Mouse (Mus musculus): ENCODE results near the gene Ube2b. TPM values are rescaled to one million over a fixed set of nuclear protein-coding genes. Genes with fewer than 3 reads are reported as not detected.

Ube2b gene
- polyA plus RNA-seq, 1 experiment from 2014 or later, result 235 TPM

- H3K4me3 ChIP-seq, result peak within 1 kb of the TSS; percentile 78
- H3K36me3 ChIP-seq, result no peaks in the 10 kb centered on the region
- H3K27me3 ChIP-seq, result no peaks in the 10 kb centered on the region
- H3K27ac ChIP-seq, result peak within 1 kb of the TSS; percentile 93
- H3K9ac ChIP-seq, result peak within 1 kb of the TSS; percentile 82
- peak; percentile 85 for ATAC-seq (ENCODE audit: insufficient number of reproducible peaks, insufficient read depth, low FRiP score, low TSS enrichment)
- peak within 1 kb of the TSS; percentile 61 for H3K4me2 ChIP-seq (replicated peaks)
- WGBS, result under 1% methylated on average over 49 of the region's 51 CpGs
- H3K9me3 ChIP-seq, result no peaks in the 10 kb centered on the region
- peaks cover 12% of the 10 kb centered on the region; the same call in 1 of the 2 replicates for H3K4me1 ChIP-seq
Observed at GRCm38 (mm10) chr11:52003772-52004528, 3.4 kb upstream of the Ube2b start, which contains the start of gene Cdkl3. Gene Cdkl3 (plus strand): TSS chr11:52004221.

GRCm38 (mm10) chr11:52003505-52003771, 2.9 kb upstream of the Ube2b start:
- H3K4me1 ChIP-seq, result peaks cover 16% of the 10 kb centered on the region; the same call in 1 of the 2 replicates
- 20% methylated on average over 4 of the region's 4 CpGs for WGBS

GRCm38 (mm10) chr11:52002842-52003504, 2.4 kb upstream of the Ube2b start:
- WGBS, result 80% methylated on average over 13 of the region's 13 CpGs

More at GRCm38 (mm10) chr11:52003505-52003771, 2.9 kb upstream of the Ube2b start:
- peak overlapping the region; percentile 93 for H3K27ac ChIP-seq
- H3K27me3 ChIP-seq, result no peaks in the 10 kb centered on the region
- H3K9ac ChIP-seq, result peak overlapping the region; percentile 82; the same call in 1 of the 2 replicates
- no peak for ATAC-seq (ENCODE audit: insufficient number of reproducible peaks, insufficient read depth, low FRiP score, low TSS enrichment)
- peak overlapping the region; percentile 78 for H3K4me3 ChIP-seq
- H3K4me2 ChIP-seq (replicated peaks), result peak overlapping the region; percentile 61
- H3K36me3 ChIP-seq, result no peaks in the 10 kb centered on the region
- H3K9me3 ChIP-seq, result no peaks in the 10 kb centered on the region

DNA sequence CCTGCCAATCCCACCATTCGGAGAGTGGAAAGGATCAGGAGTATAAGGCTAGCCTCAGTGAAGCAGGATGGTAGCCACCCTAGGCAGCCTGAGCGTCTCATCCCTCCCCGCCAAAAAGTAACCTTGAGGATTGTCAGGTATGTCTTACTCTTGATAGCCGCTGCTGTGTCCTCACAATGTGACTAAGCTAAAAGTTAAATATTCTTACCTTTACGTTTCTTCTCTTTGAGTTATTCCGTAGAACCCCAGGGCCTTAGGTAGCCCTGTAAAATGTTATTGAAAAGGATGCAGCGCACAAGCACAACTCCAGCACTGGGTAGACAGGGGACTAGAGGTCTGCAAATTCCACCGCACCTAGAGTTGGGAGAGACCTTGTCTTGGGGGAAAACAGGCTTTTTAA, 1.3 kb upstream of the Ube2b start:
- 93% methylated on average over 8 of the region's 8 CpGs for WGBS
- no peak overlapping the region for H3K4me3 ChIP-seq
- H3K4me2 ChIP-seq (replicated peaks), result no peak overlapping the region
- H3K27me3 ChIP-seq, result no peaks in the 10 kb centered on the region
- no peak overlapping the region for H3K9ac ChIP-seq
- no peaks in the 10 kb centered on the region for H3K9me3 ChIP-seq
- no peak overlapping the region for H3K27ac ChIP-seq
- ATAC-seq (ENCODE audit: insufficient number of reproducible peaks, insufficient read depth, low FRiP score, low TSS enrichment), result no peak
- peaks cover 9% of the 10 kb centered on the region for H3K36me3 ChIP-seq
- peaks cover 29% of the 10 kb centered on the region; the same call in 1 of the 2 replicates for H3K4me1 ChIP-seq

More at GRCm38 (mm10) chr11:52002842-52003504, 2.4 kb upstream of the Ube2b start:
- H3K4me2 ChIP-seq (replicated peaks), result peak overlapping the region; percentile 61
- H3K27me3 ChIP-seq, result no peaks in the 10 kb centered on the region
- no peak for ATAC-seq (ENCODE audit: insufficient number of reproducible peaks, insufficient read depth, low FRiP score, low TSS enrichment)
- H3K36me3 ChIP-seq, result no peaks in the 10 kb centered on the region
- peak overlapping the region; percentile 82; the same call in 1 of the 2 replicates for H3K9ac ChIP-seq
- H3K4me3 ChIP-seq, result peak overlapping the region; percentile 78
- H3K9me3 ChIP-seq, result no peaks in the 10 kb centered on the region
- peak overlapping the region; percentile 93 for H3K27ac ChIP-seq
- peaks cover 21% of the 10 kb centered on the region; the same call in 1 of the 2 replicates for H3K4me1 ChIP-seq

DNA sequence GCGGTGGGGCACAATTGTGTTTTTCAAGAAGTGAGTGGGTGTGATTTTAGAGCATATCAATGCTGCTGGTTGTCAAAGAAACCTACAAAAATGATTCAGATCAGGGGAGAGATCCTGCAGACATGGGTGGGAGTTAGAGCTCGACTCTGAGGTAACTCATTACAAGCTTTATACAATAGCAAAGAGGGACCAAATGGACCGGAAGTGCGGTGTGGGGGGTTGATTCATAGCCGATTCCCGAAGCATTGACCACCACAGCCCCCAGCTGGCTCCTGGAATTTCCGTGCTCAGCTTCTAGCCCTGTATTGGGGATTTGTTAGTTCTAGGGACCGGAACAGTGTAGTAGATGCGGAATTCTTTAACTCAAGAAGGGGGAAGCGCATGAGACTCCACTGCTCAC, 779 bp upstream of the Ube2b start:
- peaks cover 13% of the 10 kb centered on the region for H3K36me3 ChIP-seq
- no peaks in the 10 kb centered on the region for H3K27me3 ChIP-seq
- H3K4me2 ChIP-seq (replicated peaks), result peak overlapping the region; percentile 58
- ATAC-seq (ENCODE audit: insufficient number of reproducible peaks, insufficient read depth, low FRiP score, low TSS enrichment), result no peak
- peaks cover 29% of the 10 kb centered on the region; the same call in 1 of the 2 replicates for H3K4me1 ChIP-seq
- 75% methylated on average over 10 of the region's 10 CpGs for WGBS
- peak overlapping the region; percentile 94 for H3K27ac ChIP-seq
- peak overlapping the region; percentile 99; the same call in 1 of the 2 replicates for H3K4me3 ChIP-seq
- no peak overlapping the region for H3K9ac ChIP-seq
- H3K9me3 ChIP-seq, result no peaks in the 10 kb centered on the region

DNA sequence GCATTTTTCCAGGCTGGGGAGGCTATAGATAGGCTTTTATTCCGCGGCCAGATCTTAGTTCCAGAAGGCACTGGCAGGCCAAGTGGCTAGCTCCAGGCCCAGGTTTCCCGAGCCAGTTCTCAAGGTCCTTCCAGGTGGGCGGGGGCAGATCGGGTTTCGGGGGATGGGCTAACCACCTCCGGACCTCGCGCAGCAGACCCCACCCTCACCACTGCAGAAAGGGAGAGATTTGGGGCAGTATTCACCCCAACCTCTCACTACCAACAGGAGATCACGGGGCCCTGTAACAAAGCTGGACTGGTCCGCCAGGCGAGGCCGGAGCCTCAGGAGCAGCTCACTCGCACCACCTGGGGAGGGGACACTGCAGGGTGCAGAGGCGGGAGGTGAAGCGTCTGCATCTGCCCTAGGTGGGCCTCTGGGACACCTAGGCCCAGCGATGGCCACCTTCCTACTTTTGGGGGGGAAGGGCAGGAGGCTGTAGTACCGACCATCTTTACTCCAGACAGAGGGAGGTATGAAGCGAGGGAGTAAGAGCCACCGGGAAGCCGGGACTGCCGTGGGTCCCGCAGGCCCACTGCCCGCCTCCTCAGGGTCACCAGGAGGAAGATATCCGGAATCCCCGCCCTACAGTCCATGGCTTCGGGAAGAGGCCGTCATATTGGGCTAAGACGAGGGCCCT, 812 bp downstream of the Ube2b start:
- H3K9me3 ChIP-seq, result no peaks in the 10 kb centered on the region
- peaks cover 26% of the 10 kb centered on the region; the same call in 1 of the 2 replicates for H3K4me1 ChIP-seq
- H3K27ac ChIP-seq, result peak overlapping the region; percentile 94
- no peaks in the 10 kb centered on the region for H3K27me3 ChIP-seq
- peak overlapping the region; percentile 58 for H3K4me2 ChIP-seq (replicated peaks)
- peaks cover 28% of the 10 kb centered on the region for H3K36me3 ChIP-seq
- H3K4me3 ChIP-seq, result peak overlapping the region; percentile 99
- peak overlapping the region; percentile 96 for H3K9ac ChIP-seq
- ATAC-seq (ENCODE audit: insufficient number of reproducible peaks, insufficient read depth, low FRiP score, low TSS enrichment), result peak; percentile 50
- 1% methylated on average over 29 of the region's 29 CpGs for WGBS

GRCm38 (mm10) chr11:51971644-51972043, 28.9 kb downstream of the Ube2b start:
- Histone ChIP-seq H3K36me3 (peaks cover 51% of the 10 kb centered on the region), H3K4me2 (replicated peaks) (no peak overlapping the region), H3K4me1 (peaks cover 7% of the 10 kb centered on the region; the same call in 1 of the 2 replicates), H3K4me3 (no peak overlapping the region), H3K9ac (no peak overlapping the region), H3K27me3 (no peaks in the 10 kb centered on the region), H3K9me3 (no peaks in the 10 kb centered on the region), H3K27ac (no peak overlapping the region)
- 93% methylated on average over 6 of the region's 6 CpGs for WGBS
- ATAC-seq (ENCODE audit: insufficient number of reproducible peaks, insufficient read depth, low FRiP score, low TSS enrichment), result no peak

GRCm38 (mm10) chr11:51969511-51969910, 31.1 kb downstream of the Ube2b start:
- no peak overlapping the region for H3K27ac ChIP-seq
- H3K4me2 ChIP-seq (replicated peaks), result no peak overlapping the region
- no peak overlapping the region for H3K4me3 ChIP-seq
- no peak for ATAC-seq (ENCODE audit: insufficient number of reproducible peaks, insufficient read depth, low FRiP score, low TSS enrichment)
- H3K27me3 ChIP-seq, result no peaks in the 10 kb centered on the region
- no peak overlapping the region for H3K9ac ChIP-seq
- no peaks in the 10 kb centered on the region for H3K9me3 ChIP-seq
- WGBS, result 87% methylated on average over 2 of the region's 2 CpGs
- peaks cover 40% of the 10 kb centered on the region for H3K36me3 ChIP-seq
- peaks cover 7% of the 10 kb centered on the region; the same call in 1 of the 2 replicates for H3K4me1 ChIP-seq

DNA sequence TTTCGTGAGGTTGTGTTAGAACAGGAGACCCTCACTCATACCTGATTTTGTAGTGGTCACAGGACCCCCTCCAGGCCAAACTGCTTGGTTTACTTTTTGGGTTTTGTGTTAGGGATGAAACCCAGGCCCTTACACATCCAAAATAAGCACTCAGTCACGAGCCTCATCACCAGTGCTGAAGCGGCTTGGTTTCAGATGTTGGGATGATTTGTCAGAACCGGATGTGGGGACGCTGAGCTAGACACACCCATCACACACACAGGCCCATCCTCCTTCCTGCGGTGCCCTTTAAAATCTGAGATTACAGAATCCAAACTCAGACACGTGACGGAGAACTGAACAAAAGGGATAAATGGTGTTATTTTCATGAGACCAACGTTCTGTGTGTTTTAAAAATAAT, 31.7 kb downstream of the Ube2b start:
- no peak overlapping the region for H3K27ac ChIP-seq
- H3K36me3 ChIP-seq, result peaks cover 37% of the 10 kb centered on the region
- no peak for ATAC-seq (ENCODE audit: insufficient number of reproducible peaks, insufficient read depth, low FRiP score, low TSS enrichment)
- peak overlapping the region; percentile 84; the same call in 1 of the 2 replicates for H3K4me2 ChIP-seq (replicated peaks)
- peaks cover 7% of the 10 kb centered on the region; the same call in 1 of the 2 replicates for H3K4me1 ChIP-seq
- H3K4me3 ChIP-seq, result no peak overlapping the region
- no peaks in the 10 kb centered on the region for H3K27me3 ChIP-seq
- no peaks in the 10 kb centered on the region for H3K9me3 ChIP-seq
- no peak overlapping the region for H3K9ac ChIP-seq
- 94% methylated on average over 9 of the region's 9 CpGs for WGBS

GRCm38 (mm10) chr11:51967443-51968401, 32.8 kb downstream of the Ube2b start, which contains the start of gene Cdkn2aipnl:
Gene Cdkn2aipnl (plus strand): TSS chr11:51967661.
- peak within 1 kb of the TSS; percentile 2; the same call in 1 of the 2 replicates for H3K27ac ChIP-seq

More at GRCm38 (mm10) chr11:51967443-51968401, 32.8 kb downstream of the Ube2b start, which contains the start of gene Cdkn2aipnl:
- Histone ChIP-seq H3K4me1 (peaks cover 7% of the 10 kb centered on the region; the same call in 1 of the 2 replicates), H3K9me3 (no peaks in the 10 kb centered on the region), H3K4me2 (replicated peaks) (peak within 1 kb of the TSS; percentile 84), H3K9ac (peak within 1 kb of the TSS; percentile 73), H3K4me3 (peak within 1 kb of the TSS; percentile 70), H3K27me3 (no peaks in the 10 kb centered on the region), H3K36me3 (peaks cover 26% of the 10 kb centered on the region)
- ATAC-seq (ENCODE audit: insufficient number of reproducible peaks, insufficient read depth, low FRiP score, low TSS enrichment), result peak; percentile 87
- WGBS, result 3% methylated on average over 63 of the region's 63 CpGs

Data from embryonic facial prominence, embryonic 12.5 days (tissue).